Mouse (Mus musculus) embryonic facial prominence, embryonic 10.5 days (tissue): ENCODE results near the gene Nfat5. TPM values are rescaled to one million over a fixed set of nuclear protein-coding genes. Genes with fewer than 3 reads are reported as not detected.
A peak's percentile ranks its signal among the peaks of the same experiment; 100 is the strongest.

Experiments used
- DNase-seq: peaks from one replicate; pipeline ENCODE4 v3.0.0-alpha.2; 2017; ENCODE audit warnings: low spot score
- H3K27ac ChIP-seq: fragments of 300-500 bp; sonication (generic); replicated peaks from 2 replicates; pipeline ENCODE4 v1.5.1; 2016; ENCODE audit warnings: mild to moderate bottlenecking
- H3K27me3 ChIP-seq: fragments of 300-500 bp; sonication (generic); replicated peaks from 2 replicates; pipeline ENCODE4 v1.6.1; 2016; ENCODE audit warnings: low read depth, mild to moderate bottlenecking; ENCODE audit not compliant: poor library complexity, severe bottlenecking
- H3K36me3 ChIP-seq: fragments of 300-500 bp; sonication (generic); replicated peaks from 2 replicates; pipeline ENCODE4 v1.6.1; 2016; ENCODE audit warnings: mild to moderate bottlenecking, moderate library complexity
- H3K4me1 ChIP-seq: fragments of 300-500 bp; sonication (generic); 2 replicates; pipeline ENCODE4 v1.6.1; 2016
- H3K4me3 ChIP-seq: fragments of 300-500 bp; sonication (generic); 2 replicates; pipeline ENCODE4 v1.5.1; 2016; ENCODE audit warnings: mild to moderate bottlenecking, moderate library complexity
- H3K9me3 ChIP-seq: fragments of 300-500 bp; sonication (generic); 2 replicates; pipeline ENCODE4 v1.6.1; 2016; ENCODE audit warnings: mild to moderate bottlenecking
- WGBS: fragments of 180-500 bp; shearing (Covaris S2); methylation state at CpG from one replicate; pipeline ENCODE4 v1.1.7; 2016; 5-methylcytosine and 5-hydroxymethylcytosine counted together
- polyA plus RNA-seq: library from polyadenylated mRNA; unstranded; fragments of >200 nt; fragmentation: Nextera tagmentation; extraction: Ambion mirVana; gene quantifications from 2 replicates; pipeline ENCODE4 v1.2.1, GENCODE M21; 2016

The Nfat5 gene
- polyA plus RNA-seq, 1 experiment from 2014 or later, result 11.2 TPM

- peaks cover 22% of the 10 kb centered on the region for H3K36me3 ChIP-seq
- H3K4me3 ChIP-seq, result 0 out of 2 replicates have a peak overlapping the region, but pooled peaks have one; percentile 18
- H3K4me1 ChIP-seq, result peaks cover 28% of the 10 kb centered on the region
- H3K9me3 ChIP-seq, result no peaks in the 10 kb centered on the region
- no peak for DNase-seq
- no peak overlapping the region for H3K27ac ChIP-seq
- WGBS, result 91% methylated on average over 1 of the region's 1 CpGs
- no peaks in the 10 kb centered on the region for H3K27me3 ChIP-seq
Measured at GRCm38 (mm10) chr8:107295450-107295849, 2.2 kb downstream of the Nfat5 start.

- no peak for DNase-seq
- Histone ChIP-seq H3K36me3 (peaks cover 3% of the 10 kb centered on the region; the same call in 1 of the 2 replicates), H3K9me3 (no peaks in the 10 kb centered on the region), H3K27me3 (no peaks in the 10 kb centered on the region), H3K27ac (no peak overlapping the region), H3K4me1 (no peaks in the 10 kb centered on the region), H3K4me3 (no peak overlapping the region)
Measured at GRCm38 (mm10) chr8:107311876-107312275, 18.6 kb downstream of the Nfat5 start.

GRCm38 (mm10) chr8:107324142-107324541 lies 30.9 kb downstream of the Nfat5 start:
- DNase-seq, result peak; percentile 79
- WGBS, result 0% methylated on average over 1 of the region's 1 CpGs
- Histone ChIP-seq H3K9me3 (no peaks in the 10 kb centered on the region), H3K27me3 (no peaks in the 10 kb centered on the region), H3K36me3 (no peaks in the 10 kb centered on the region), H3K4me3 (no peak overlapping the region), H3K4me1 (0 out of 2 replicates have a peak, but pooled peaks cover 3% of the 10 kb centered on the region), H3K27ac (no peak overlapping the region)

- Histone ChIP-seq H3K4me1 (no peaks in the 10 kb centered on the region), H3K9me3 (no peaks in the 10 kb centered on the region), H3K36me3 (no peaks in the 10 kb centered on the region), H3K4me3 (no peak overlapping the region), H3K27me3 (no peaks in the 10 kb centered on the region), H3K27ac (no peak overlapping the region)
- no peak for DNase-seq
- 88% methylated on average over 1 of the region's 1 CpGs for WGBS
Measured at GRCm38 (mm10) chr8:107329595-107329994, 36.3 kb downstream of the Nfat5 start.

- Histone ChIP-seq H3K4me3 (no peak overlapping the region), H3K4me1 (no peaks in the 10 kb centered on the region), H3K9me3 (no peaks in the 10 kb centered on the region), H3K36me3 (peaks cover 24% of the 10 kb centered on the region), H3K27ac (no peak overlapping the region), H3K27me3 (no peaks in the 10 kb centered on the region)
- no peak for DNase-seq
- WGBS, result 91% methylated on average over 1 of the region's 1 CpGs
Measured at GRCm38 (mm10) chr8:107336480-107336879, 43.2 kb downstream of the Nfat5 start.

GRCm38 (mm10) chr8:107370311-107370710 lies 77.0 kb downstream of the Nfat5 start:
- H3K36me3 ChIP-seq, result peaks cover 76% of the 10 kb centered on the region
- DNase-seq, result no peak
- 94% methylated on average over 4 of the region's 4 CpGs for WGBS

GRCm38 (mm10) chr8:107377346-107377745 lies 84.1 kb downstream of the Nfat5 start:
- Histone ChIP-seq H3K4me1 (no peaks in the 10 kb centered on the region), H3K27me3 (no peaks in the 10 kb centered on the region), H3K27ac (no peak overlapping the region), H3K36me3 (peaks cover 41% of the 10 kb centered on the region), H3K9me3 (no peaks in the 10 kb centered on the region), H3K4me3 (no peak overlapping the region)
- DNase-seq, result no peak
- 89% methylated on average over 3 of the region's 3 CpGs for WGBS

More at GRCm38 (mm10) chr8:107370311-107370710, 77.0 kb downstream of the Nfat5 start:
- Histone ChIP-seq H3K9me3 (no peaks in the 10 kb centered on the region), H3K27ac (no peak overlapping the region), H3K27me3 (no peaks in the 10 kb centered on the region), H3K4me1 (no peaks in the 10 kb centered on the region), H3K4me3 (no peak overlapping the region)

GRCm38 (mm10) chr8:107380734-107381133 lies 87.5 kb downstream of the Nfat5 start:
- Histone ChIP-seq H3K27ac (no peak overlapping the region), H3K27me3 (no peaks in the 10 kb centered on the region), H3K4me1 (peaks cover 6% of the 10 kb centered on the region), H3K9me3 (no peaks in the 10 kb centered on the region), H3K4me3 (no peak overlapping the region), H3K36me3 (peaks cover 31% of the 10 kb centered on the region)
- WGBS, result 93% methylated on average over 8 of the region's 8 CpGs
- DNase-seq, result no peak

- Histone ChIP-seq H3K4me3 (no peak overlapping the region), H3K27ac (no peak overlapping the region), H3K4me1 (peaks cover 6% of the 10 kb centered on the region), H3K36me3 (peaks cover 29% of the 10 kb centered on the region), H3K9me3 (no peaks in the 10 kb centered on the region), H3K27me3 (no peaks in the 10 kb centered on the region)
- DNase-seq, result no peak
- WGBS, result 93% methylated on average over 4 of the region's 4 CpGs
Measured at GRCm38 (mm10) chr8:107381666-107382065, 88.4 kb downstream of the Nfat5 start.

GRCm38 (mm10) chr8:107382898-107383297 lies 89.6 kb downstream of the Nfat5 start:
- no peak overlapping the region for H3K27ac ChIP-seq
- peaks cover 6% of the 10 kb centered on the region for H3K4me1 ChIP-seq
- no peak for DNase-seq
- WGBS, result 71% methylated on average over 4 of the region's 4 CpGs
- no peaks in the 10 kb centered on the region for H3K27me3 ChIP-seq
- H3K4me3 ChIP-seq, result no peak overlapping the region
- H3K9me3 ChIP-seq, result no peaks in the 10 kb centered on the region
- H3K36me3 ChIP-seq, result peaks cover 28% of the 10 kb centered on the region

GRCm38 (mm10) chr8:107384651-107385050 lies 91.4 kb downstream of the Nfat5 start:
- 68% methylated on average over 5 of the region's 5 CpGs for WGBS
- Histone ChIP-seq H3K36me3 (peaks cover 11% of the 10 kb centered on the region), H3K4me1 (peaks cover 12% of the 10 kb centered on the region), H3K4me3 (no peak overlapping the region), H3K27ac (no peak overlapping the region), H3K27me3 (no peaks in the 10 kb centered on the region), H3K9me3 (no peaks in the 10 kb centered on the region)
- no peak for DNase-seq

GRCm38 (mm10) chr8:107385063-107385462 lies 91.8 kb downstream of the Nfat5 start:
- H3K36me3 ChIP-seq, result peaks cover 8% of the 10 kb centered on the region
- no peak overlapping the region for H3K4me3 ChIP-seq
- peaks cover 12% of the 10 kb centered on the region for H3K4me1 ChIP-seq
- H3K27me3 ChIP-seq, result no peaks in the 10 kb centered on the region
- H3K27ac ChIP-seq, result no peak overlapping the region
- WGBS, result 90% methylated on average over 2 of the region's 2 CpGs
- no peaks in the 10 kb centered on the region for H3K9me3 ChIP-seq
- no peak for DNase-seq

- Histone ChIP-seq H3K4me1 (peaks cover 12% of the 10 kb centered on the region), H3K4me3 (no peak overlapping the region), H3K9me3 (no peaks in the 10 kb centered on the region), H3K27ac (no peak overlapping the region), H3K27me3 (no peaks in the 10 kb centered on the region), H3K36me3 (no peaks in the 10 kb centered on the region)
- WGBS, result 64% methylated on average over 5 of the region's 5 CpGs
- DNase-seq, result no peak
Measured at GRCm38 (mm10) chr8:107386171-107386570, 92.9 kb downstream of the Nfat5 start.

- no peak for DNase-seq
- 32% methylated on average over 3 of the region's 3 CpGs for WGBS
- Histone ChIP-seq H3K4me3 (no peak overlapping the region), H3K4me1 (peaks cover 12% of the 10 kb centered on the region), H3K27ac (no peak overlapping the region), H3K36me3 (no peaks in the 10 kb centered on the region), H3K27me3 (no peaks in the 10 kb centered on the region), H3K9me3 (no peaks in the 10 kb centered on the region)
Measured at GRCm38 (mm10) chr8:107386642-107387041, 93.4 kb downstream of the Nfat5 start.
